Mouse (Mus musculus) cortical plate, adult 2 months (tissue): ENCODE data around the gene Casp14.
A peak's percentile ranks its signal among the peaks of the same experiment; 100 is the strongest.

ENCODE experiments used
- CTCF ChIP-seq: fragments of 200-500 bp; IDR thresholded peaks from 2 replicates; pipeline ENCODE4 v1.5.1; 2011; ENCODE audit warnings: mild to moderate bottlenecking, control low read depth, low read length; ENCODE audit not compliant: insufficient read depth; ENCODE audit errors: extremely low read depth
- POLR2A ChIP-seq: fragments of 200-500 bp; IDR thresholded peaks from 2 replicates; pipeline ENCODE4 v1.6.1; 2011; ENCODE audit warnings: mild to moderate bottlenecking, low read length, control low read depth; ENCODE audit not compliant: insufficient read depth; ENCODE audit errors: extremely low read depth

GRCm38 (mm10) chr10:78752452-78753191, 34.5 kb upstream of the Casp14 start, which contains the start of gene Ccdc105:
- TF ChIP-seq CTCF: no peak
- TF ChIP-seq POLR2A: peak; percentile 80
